In the genomic region with DNA sequence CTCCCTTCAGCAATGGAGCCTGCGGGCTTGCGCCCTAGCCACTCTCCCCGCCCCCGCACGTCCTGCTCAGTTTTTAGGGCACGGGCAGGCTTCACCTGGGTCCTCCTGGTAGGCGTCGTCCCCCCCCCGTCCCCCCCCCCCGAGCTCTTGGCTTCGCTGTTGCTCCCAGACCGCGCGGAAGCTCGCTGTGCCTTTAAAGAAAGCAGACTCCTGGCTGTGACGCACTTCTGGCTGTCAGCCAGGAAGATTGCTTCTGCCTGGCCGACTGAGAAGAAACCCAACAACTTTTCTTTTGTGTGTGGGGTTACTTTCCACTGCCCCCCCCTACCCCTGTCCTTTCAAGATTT, we compare ENCODE assay signal across 8 mouse cellular contexts. TPM values are rescaled to one million over a fixed set of nuclear protein-coding genes. Genes with fewer than 3 reads are reported as not detected.
DNase-seq lines count a peak whose midpoint lies in the region; ATAC-seq and TF ChIP-seq lines count a peak whose summit lies in the region.

No protein-coding gene starts in this region.

- no peaks in the 10 kb centered on the region for H3K9me3 ChIP-seq in MEL (replicated peaks; ENCODE audit: insufficient read depth, low read length)
- H3K9me3 ChIP-seq in hindbrain, embryonic 10.5 days = no peaks in the 10 kb centered on the region
- no peaks in the 10 kb centered on the region for H3K9me3 ChIP-seq in lung, embryonic 15.5 days

- peaks cover 40% of the 10 kb centered on the region for H3K79me2 ChIP-seq in MEL (ENCODE audit: control insufficient read depth, insufficient read depth, low read length, poor library complexity)

- no peaks in the 10 kb centered on the region for H3K27me3 ChIP-seq in MEL (ENCODE audit: control insufficient read depth in 1 of 2, insufficient read depth in 2 of 2, low read length in 2 of 2)
- no peaks in the 10 kb centered on the region for H3K27me3 ChIP-seq in hindbrain, embryonic 10.5 days (ENCODE audit: insufficient read depth, poor library complexity, severe bottlenecking)
- no peaks in the 10 kb centered on the region for H3K27me3 ChIP-seq in lung, embryonic 15.5 days

- peak overlapping the region; percentile 92 for H3K27ac ChIP-seq in MEL (ENCODE audit: control insufficient read depth, low read depth, low read length)
- peak overlapping the region; percentile 96 for H3K27ac ChIP-seq in brown adipose tissue, adult 24 weeks (replicated peaks; ENCODE audit: low read depth, low read length)
- H3K27ac ChIP-seq in hindbrain, embryonic 10.5 days = peak overlapping the region; percentile 99
- H3K27ac ChIP-seq in lung, embryonic 15.5 days = peak overlapping the region; percentile 100

- peak overlapping the region; percentile 95 for H3K9ac ChIP-seq in MEL (ENCODE audit: control insufficient read depth, low read depth, low read length, poor library complexity, severe bottlenecking)
- H3K9ac ChIP-seq in lung, embryonic 15.5 days = peak overlapping the region; percentile 87

- peak overlapping the region; percentile 80 to 88 for H3K4me3 ChIP-seq in MEL (ENCODE audit: control insufficient read depth in 1 of 2, insufficient read depth in 1 of 2, low read depth in 2 of 2, low read length in 2 of 2)
- H3K4me3 ChIP-seq in brown adipose tissue, adult 24 weeks (ENCODE audit: insufficient read depth, low read depth, low read length) = peak overlapping the region; percentile 92
- H3K4me3 ChIP-seq in hindbrain, embryonic 10.5 days = peak overlapping the region; percentile 84
- H3K4me3 ChIP-seq in lung, embryonic 15.5 days = peak overlapping the region; percentile 75

- TF ChIP-seq CTCF in MEL (IDR thresholded peaks at IDR 0.05 in 2 of 3, conservative IDR thresholded peaks at IDR 0.05 in 1 of 3; ENCODE audit: control insufficient read depth in 1 of 3, insufficient read depth in 1 of 3, low read depth in 2 of 3, low read length in 3 of 3, poor library complexity in 1 of 3, severe bottlenecking in 1 of 3) = no peak

- peaks cover 10 to 13% of the 10 kb centered on the region in 2 experiments; a peak in 3 of 4 replicates for H3K4me1 ChIP-seq in MEL (ENCODE audit: control insufficient read depth in 1 of 2, insufficient read depth in 2 of 2, low read length in 2 of 2)
- H3K4me1 ChIP-seq in brown adipose tissue, adult 24 weeks (ENCODE audit: control insufficient read depth, insufficient read depth, insufficient read length, low read length) = peaks cover 20% of the 10 kb centered on the region
- H3K4me1 ChIP-seq in hindbrain, embryonic 10.5 days (replicated peaks) = peaks cover 49% of the 10 kb centered on the region
- H3K4me1 ChIP-seq in lung, embryonic 15.5 days = peaks cover 55% of the 10 kb centered on the region

- no peak; a peak in 1 of 4 replicates for TF ChIP-seq POLR2A in MEL (IDR thresholded peaks at IDR 0.05; ENCODE audit: control insufficient read depth in 1 of 2, insufficient read depth in 1 of 2, low read depth in 1 of 2, low read length in 2 of 2, poor library complexity in 1 of 2)

- H3K4me2 ChIP-seq in lung, embryonic 15.5 days = peak overlapping the region; percentile 82

- H3K36me3 ChIP-seq in MEL (ENCODE audit: control insufficient read depth in 1 of 2, insufficient read depth in 2 of 2, low read length in 2 of 2) = peaks cover 3 to 17% of the 10 kb centered on the region in 2 experiments; a peak in 3 of 4 replicates
- H3K36me3 ChIP-seq in hindbrain, embryonic 10.5 days = peaks cover 18% of the 10 kb centered on the region
- no peaks in the 10 kb centered on the region for H3K36me3 ChIP-seq in lung, embryonic 15.5 days

- TF ChIP-seq RAD21 in MEL (IDR thresholded peaks at IDR 0.05; ENCODE audit: low read depth, low read length) = no peak

- WGBS in hindbrain, embryonic 10.5 days = 0% methylated on average over 17 of the region's 17 CpGs
- 0% methylated on average over 12 of the region's 17 CpGs for WGBS in lung, embryonic 15.5 days

- peak; percentile 68 for ATAC-seq in lung, embryonic 15.5 days (ENCODE audit: borderline replicate concordance, extremely low read depth, low FRiP score, low TSS enrichment)

- no peak for TF ChIP-seq EP300 in MEL (IDR thresholded peaks at IDR 0.05; ENCODE audit: low read depth in 1 of 2, low read length in 2 of 2)

- peak; percentile 93 for DNase-seq in MEL (ENCODE audit: low read depth, low spot score)
- peak; percentile 81 to 90 for DNase-seq in frontal cortex, adult 2 months (ENCODE audit: extremely low spot score in 1 of 2, low spot score in 1 of 2)
- DNase-seq in hindbrain, embryonic 10.5 days (ENCODE audit: low spot score) = no peak
- peak; percentile 64 for DNase-seq in layer of hippocampus, adult 9-10 months (ENCODE audit: low spot score)
- DNase-seq in ovary, postnatal 10 days (ENCODE audit: low spot score) = peak; percentile 76
- DNase-seq in thymus, postnatal 10 days (ENCODE audit: low spot score in 2 of 2) = peak; percentile 64 to 70

TF ChIP-seq in MEL, 35 proteins besides CTCF, POLR2A, EP300 and RAD21:
- TF ChIP-seq GABPA (IDR thresholded peaks at IDR 0.05; ENCODE audit: low read depth, low read length) (no peak), CHD2 (IDR thresholded peaks at IDR 0.05; ENCODE audit: low read length) (no peak), MXI1 (IDR thresholded peaks at IDR 0.05; ENCODE audit: low read depth, low read length) (no peak), ETS1 (IDR thresholded peaks at IDR 0.05; ENCODE audit: low read depth, low read length) (peak; percentile 39; the same call in 1 of the 2 replicates), ZC3H11A (IDR thresholded peaks at IDR 0.05; ENCODE audit: low read depth, low read length) (no peak), USF1 (IDR thresholded peaks at IDR 0.05; ENCODE audit: low read depth, low read length) (no peak), POLR2AphosphoS2 (IDR thresholded peaks at IDR 0.05; ENCODE audit: low read length) (no peak; the same call in 1 of the 2 replicates), MAZ (IDR thresholded peaks at IDR 0.05; ENCODE audit: low read depth, low read length) (peak; percentile 51; the same call in 1 of the 2 replicates), NRF1 (IDR thresholded peaks at IDR 0.05; ENCODE audit: insufficient read depth, low read depth, low read length, poor library complexity, severe bottlenecking) (0 out of 2 replicates have a peak, but pooled peaks have one; percentile 2), HCFC1 (IDR thresholded peaks at IDR 0.05; ENCODE audit: low read depth, low read length) (peak; percentile 54; the same call in 1 of the 2 replicates), ZMIZ1 (IDR thresholded peaks at IDR 0.05; ENCODE audit: low read depth, low read length) (0 out of 2 replicates have a peak, but pooled peaks have one; percentile 9), E2F4 (IDR thresholded peaks at IDR 0.05; ENCODE audit: borderline replicate concordance, low read depth, low read length) (no peak), MEF2A (IDR thresholded peaks at IDR 0.05; ENCODE audit: extremely low read depth, insufficient replicate concordance, low read depth, low read length, poor library complexity, severe bottlenecking) (no peak), JUND (IDR thresholded peaks at IDR 0.05; ENCODE audit: low read depth, low read length) (no peak), TCF12 (IDR thresholded peaks at IDR 0.05; ENCODE audit: low read depth, low read length) (0 out of 2 replicates have a peak, but pooled peaks have one; percentile 14)

RNA-seq across cellular contexts. Expression of a gene that starts 36.5 kb away (rescaled TPM):
- 48.7 and 54.5 TPM in 2 replicates for total RNA-seq in MEL (2012; rRNA removed)
- polyA plus RNA-seq in MEL (2012; ENCODE audit: insufficient read depth in 1 of 2, insufficient read length in 2 of 2, low read depth in 1 of 2, low replicate concordance in 2 of 2, missing spikeins in 1 of 2) = 10 to 100 TPM; 50.0 to 91.2 TPM
- 55.8 and 74.0 TPM in 2 replicates for polyA plus RNA-seq in brown adipose tissue, adult 24 weeks (2012; ENCODE audit: insufficient read depth, insufficient read length, missing spikeins)
- 65.6 and 68.8 TPM in 2 replicates for polyA plus RNA-seq in frontal cortex, adult 2 months (2012; rRNA removed)
- 79.0 and 80.6 TPM in 2 replicates for polyA plus RNA-seq in hindbrain, embryonic 10.5 days (2016; fragmentation: Nextera tagmentation; extraction: Ambion mirVana)
- 68.9 and 79.4 TPM in 2 replicates for polyA plus RNA-seq in lung, embryonic 15.5 days (2015; fragmentation: Nextera tagmentation; extraction: Ambion mirVana)

RNA-seq across cellular contexts. Expression of a gene that starts 36.7 kb away (rescaled TPM):
- 13.6 and 14.8 TPM in 2 replicates for total RNA-seq in MEL (2012; rRNA removed)
- 10 to 100 TPM in 1 of 2 experiments, not detected in 1; 30.8 TPM for polyA plus RNA-seq in MEL (2012; ENCODE audit: insufficient read depth in 1 of 2, insufficient read length in 2 of 2, low read depth in 1 of 2, low replicate concordance in 2 of 2, missing spikeins in 1 of 2)
- polyA plus RNA-seq in brown adipose tissue, adult 24 weeks (2012; ENCODE audit: insufficient read depth, insufficient read length, missing spikeins) = 9.6 and 25.0 TPM in 2 replicates
- polyA plus RNA-seq in frontal cortex, adult 2 months (2012; rRNA removed) = 12.3 and 12.8 TPM in 2 replicates
- 9.6 and 13.8 TPM in 2 replicates for polyA plus RNA-seq in hindbrain, embryonic 10.5 days (2016; fragmentation: Nextera tagmentation; extraction: Ambion mirVana)
- polyA plus RNA-seq in lung, embryonic 15.5 days (2015; fragmentation: Nextera tagmentation; extraction: Ambion mirVana) = 11.8 and 13.5 TPM in 2 replicates

RNA-seq across cellular contexts. Expression of a gene that starts 48.1 kb away (rescaled TPM):
- 0.95 and 1.0 TPM in 2 replicates for total RNA-seq in MEL (2012; rRNA removed)
- polyA plus RNA-seq in MEL (2012; ENCODE audit: insufficient read depth in 1 of 2, insufficient read length in 2 of 2, low read depth in 1 of 2, low replicate concordance in 2 of 2, missing spikeins in 1 of 2) = 1 to 10 TPM in 1 of 2 experiments, not detected in 1; 1.8 TPM
- polyA plus RNA-seq in brown adipose tissue, adult 24 weeks (2012; ENCODE audit: insufficient read depth, insufficient read length, missing spikeins) = 9.8 and 12.0 TPM in 2 replicates
- 14.1 and 14.4 TPM in 2 replicates for polyA plus RNA-seq in frontal cortex, adult 2 months (2012; rRNA removed)
- polyA plus RNA-seq in hindbrain, embryonic 10.5 days (2016; fragmentation: Nextera tagmentation; extraction: Ambion mirVana) = 2.4 and 3.8 TPM in 2 replicates
- 2.2 and 2.3 TPM in 2 replicates for polyA plus RNA-seq in lung, embryonic 15.5 days (2015; fragmentation: Nextera tagmentation; extraction: Ambion mirVana)
